Mouse (Mus musculus): Measurements from ENCODE around the gene Olfr90. TPM values are rescaled to one million over a fixed set of nuclear protein-coding genes. Genes with fewer than 3 reads are reported as not detected.

Olfr90 gene
- polyA plus RNA-seq, 1 experiment from 2014 or later = not detected

DNA sequence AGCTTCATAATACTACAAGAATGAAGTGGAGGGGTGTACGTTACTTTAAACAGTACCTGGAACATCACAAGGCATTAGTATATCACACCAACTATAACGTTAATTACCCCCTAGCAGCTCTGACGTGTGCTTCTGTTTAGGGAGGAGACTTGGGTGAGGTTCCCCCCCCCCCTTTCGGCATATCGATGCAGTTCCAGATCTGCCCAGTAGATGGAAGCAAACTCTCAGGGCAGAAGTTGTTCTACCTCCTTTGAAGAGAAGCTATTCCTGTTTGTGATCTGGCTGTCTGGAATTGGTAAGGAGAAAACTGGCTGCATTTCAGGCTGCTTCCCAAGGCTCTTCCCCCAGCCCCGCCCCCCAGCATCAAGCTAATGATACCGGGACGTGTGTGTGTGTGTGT, 5.0 kb downstream of the Olfr90 start:
- Histone ChIP-seq H3K4me1 (ENCODE audit: control insufficient read depth in 2 of 2, insufficient read depth in 2 of 2, low read length in 2 of 2) (peaks cover 0 to 4% of the 10 kb centered on the region in 2 experiments; a peak in 2 of 4 replicates), H3K27me3 (ENCODE audit: control insufficient read depth, insufficient read depth, low read length) (no peaks in the 10 kb centered on the region), H3K4me2 (ENCODE audit: low read length) (no peak overlapping the region), H3K9ac (ENCODE audit: low read length) (no peak overlapping the region), H3K36me3 (ENCODE audit: control insufficient read depth, insufficient read depth, low read length) (no peaks in the 10 kb centered on the region), H3K9me3 (ENCODE audit: control insufficient read depth, low read length) (no peaks in the 10 kb centered on the region), H3K4me3 (ENCODE audit: control insufficient read depth in 1 of 2, insufficient read depth in 1 of 2, low read depth in 1 of 2, low read length in 2 of 2) (no peak overlapping the region), H3K27ac (replicated peaks in 1 of 2; ENCODE audit: control insufficient read depth in 1 of 2, insufficient read depth in 1 of 2, low read depth in 2 of 2, low read length in 2 of 2) (no peak overlapping the region)
- WGBS = 3% methylated on average over 7 of the region's 8 CpGs
- no peak for ATAC-seq (ENCODE audit: insufficient number of reproducible peaks, insufficient read depth, low FRiP score, low read depth)

DNA sequence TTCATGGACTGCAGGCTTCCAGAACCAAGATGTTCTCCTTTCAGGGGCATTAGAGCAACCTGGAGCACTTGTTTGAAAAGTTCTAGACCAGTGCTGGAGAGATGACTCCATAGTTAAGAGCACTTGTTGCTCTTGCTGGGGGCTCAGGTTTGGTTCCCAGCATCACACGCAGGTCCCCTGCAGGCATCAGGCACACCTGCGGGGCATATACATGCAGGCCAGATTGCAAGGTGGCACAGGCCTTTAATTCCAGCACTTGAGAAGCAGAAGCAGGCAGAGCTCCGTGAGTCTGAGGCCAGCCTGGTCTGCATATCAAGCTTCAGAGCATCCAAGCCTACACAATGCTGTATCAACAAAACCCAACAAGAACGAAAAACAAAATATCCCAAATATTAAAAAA, 6.6 kb downstream of the Olfr90 start:
- H3K27me3 ChIP-seq (ENCODE audit: control insufficient read depth, insufficient read depth, low read length) = no peaks in the 10 kb centered on the region
- no peaks in the 10 kb centered on the region for H3K9me3 ChIP-seq (ENCODE audit: control insufficient read depth, low read length)
- no peak overlapping the region for H3K4me2 ChIP-seq (ENCODE audit: low read length)
- no peak overlapping the region for H3K9ac ChIP-seq (ENCODE audit: low read length)
- no peak overlapping the region for H3K27ac ChIP-seq (replicated peaks in 1 of 2; ENCODE audit: control insufficient read depth in 1 of 2, insufficient read depth in 1 of 2, low read depth in 2 of 2, low read length in 2 of 2)
- H3K4me1 ChIP-seq (ENCODE audit: control insufficient read depth in 2 of 2, insufficient read depth in 2 of 2, low read length in 2 of 2) = peaks cover 0 to 4% of the 10 kb centered on the region in 2 experiments; a peak in 2 of 4 replicates
- no peak for ATAC-seq (ENCODE audit: insufficient number of reproducible peaks, insufficient read depth, low FRiP score, low read depth)
- 87% methylated on average over 4 of the region's 4 CpGs for WGBS
- no peak overlapping the region for H3K4me3 ChIP-seq (ENCODE audit: control insufficient read depth in 1 of 2, insufficient read depth in 1 of 2, low read depth in 1 of 2, low read length in 2 of 2)
- no peaks in the 10 kb centered on the region for H3K36me3 ChIP-seq (ENCODE audit: control insufficient read depth, insufficient read depth, low read length)

DNA sequence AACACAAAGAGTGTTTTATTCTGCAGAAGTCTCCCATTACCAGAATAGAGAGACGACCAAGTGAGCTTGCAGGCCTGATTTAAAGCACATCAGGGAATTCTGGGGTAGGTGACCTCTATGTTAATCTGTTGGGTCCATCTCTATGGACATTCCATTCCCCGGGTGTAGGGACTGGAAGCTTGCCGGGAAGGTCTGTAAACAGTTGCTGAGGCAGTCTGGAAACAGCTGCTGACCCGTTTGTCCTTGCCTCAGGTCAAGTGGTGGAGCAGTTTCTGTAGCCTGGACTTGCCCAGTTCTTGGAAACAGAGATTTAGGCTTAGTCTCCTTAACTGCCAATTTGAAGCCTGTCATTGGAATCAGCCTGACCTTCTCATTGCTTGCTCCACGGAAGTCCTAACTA, 8.2 kb downstream of the Olfr90 start:
- Histone ChIP-seq H3K9me3 (ENCODE audit: control insufficient read depth, low read length) (no peaks in the 10 kb centered on the region), H3K4me2 (ENCODE audit: low read length) (no peak overlapping the region), H3K36me3 (ENCODE audit: control insufficient read depth, insufficient read depth, low read length) (peaks cover 8% of the 10 kb centered on the region), H3K27ac (replicated peaks in 1 of 2; ENCODE audit: control insufficient read depth in 1 of 2, insufficient read depth in 1 of 2, low read depth in 2 of 2, low read length in 2 of 2) (no peak overlapping the region), H3K9ac (ENCODE audit: low read length) (no peak overlapping the region), H3K27me3 (ENCODE audit: control insufficient read depth, insufficient read depth, low read length) (no peaks in the 10 kb centered on the region), H3K4me1 (ENCODE audit: control insufficient read depth in 2 of 2, insufficient read depth in 2 of 2, low read length in 2 of 2) (peaks cover 0 to 4% of the 10 kb centered on the region in 2 experiments; a peak in 2 of 4 replicates), H3K4me3 (ENCODE audit: control insufficient read depth in 1 of 2, insufficient read depth in 1 of 2, low read depth in 1 of 2, low read length in 2 of 2) (no peak overlapping the region)
- no peak for ATAC-seq (ENCODE audit: insufficient number of reproducible peaks, insufficient read depth, low FRiP score, low read depth)
- WGBS = 12% methylated on average over 5 of the region's 5 CpGs

DNA sequence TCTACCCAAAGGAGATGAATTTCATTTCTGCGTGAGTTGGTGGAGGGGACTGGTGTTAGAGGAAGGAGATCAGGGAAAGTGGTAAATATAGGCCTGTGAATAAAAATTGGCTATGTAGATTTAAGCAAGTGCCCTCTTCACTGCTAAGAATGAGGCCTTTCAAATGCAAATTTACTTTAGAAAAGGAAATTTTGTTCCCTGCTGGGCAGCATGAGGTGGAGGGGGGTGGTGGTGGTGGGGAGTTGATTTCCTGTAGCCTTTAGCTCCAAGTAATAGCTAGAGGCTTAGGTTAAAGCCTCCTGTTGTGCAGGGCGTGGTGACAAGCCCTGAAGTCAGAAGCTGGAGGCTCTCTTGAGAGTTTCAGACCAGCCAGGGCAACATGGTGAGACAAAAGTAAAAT, 9.3 kb downstream of the Olfr90 start:
- Histone ChIP-seq H3K9ac (ENCODE audit: low read length) (no peak overlapping the region), H3K4me1 (ENCODE audit: control insufficient read depth in 2 of 2, insufficient read depth in 2 of 2, low read length in 2 of 2) (peaks cover 0 to 4% of the 10 kb centered on the region in 2 experiments; a peak in 2 of 4 replicates), H3K36me3 (ENCODE audit: control insufficient read depth, insufficient read depth, low read length) (peaks cover 19% of the 10 kb centered on the region), H3K27me3 (ENCODE audit: control insufficient read depth, insufficient read depth, low read length) (no peaks in the 10 kb centered on the region), H3K4me2 (ENCODE audit: low read length) (no peak overlapping the region), H3K4me3 (ENCODE audit: control insufficient read depth in 1 of 2, insufficient read depth in 1 of 2, low read depth in 1 of 2, low read length in 2 of 2) (no peak overlapping the region), H3K27ac (replicated peaks in 1 of 2; ENCODE audit: control insufficient read depth in 1 of 2, insufficient read depth in 1 of 2, low read depth in 2 of 2, low read length in 2 of 2) (no peak overlapping the region), H3K9me3 (ENCODE audit: control insufficient read depth, low read length) (no peaks in the 10 kb centered on the region)
- ATAC-seq (ENCODE audit: insufficient number of reproducible peaks, insufficient read depth, low FRiP score, low read depth) = no peak
- 53% methylated on average over 2 of the region's 2 CpGs for WGBS

DNA sequence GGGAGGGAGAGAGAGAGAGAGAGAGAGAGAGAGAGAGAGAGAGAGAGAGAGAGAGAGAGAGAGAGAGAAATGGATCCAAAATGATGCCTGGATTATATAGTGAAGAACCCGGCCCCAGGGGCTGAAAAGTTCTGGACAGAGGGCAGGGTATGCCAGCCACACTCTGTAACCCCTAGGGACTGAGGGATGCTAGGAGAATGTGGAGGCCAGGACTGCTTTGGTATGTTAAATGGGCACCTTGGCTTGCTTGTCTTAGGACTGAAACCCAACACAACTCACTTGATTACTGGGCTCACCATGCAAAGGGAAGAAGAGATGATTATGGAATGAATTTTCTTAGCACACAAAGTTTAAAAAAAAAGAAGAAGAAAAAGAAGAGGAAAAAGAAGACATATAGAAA, 10.1 kb downstream of the Olfr90 start:
- Histone ChIP-seq H3K4me2 (ENCODE audit: low read length) (no peak overlapping the region), H3K9me3 (ENCODE audit: control insufficient read depth, low read length) (no peaks in the 10 kb centered on the region), H3K4me1 (ENCODE audit: control insufficient read depth in 2 of 2, insufficient read depth in 2 of 2, low read length in 2 of 2) (peaks cover 0 to 4% of the 10 kb centered on the region in 2 experiments; a peak in 2 of 4 replicates), H3K4me3 (ENCODE audit: control insufficient read depth in 1 of 2, insufficient read depth in 1 of 2, low read depth in 1 of 2, low read length in 2 of 2) (no peak overlapping the region), H3K9ac (ENCODE audit: low read length) (no peak overlapping the region), H3K27ac (replicated peaks in 1 of 2; ENCODE audit: control insufficient read depth in 1 of 2, insufficient read depth in 1 of 2, low read depth in 2 of 2, low read length in 2 of 2) (no peak overlapping the region), H3K36me3 (ENCODE audit: control insufficient read depth, insufficient read depth, low read length) (peaks cover 26% of the 10 kb centered on the region), H3K27me3 (ENCODE audit: control insufficient read depth, insufficient read depth, low read length) (no peaks in the 10 kb centered on the region)
- 60% methylated on average over 1 of the region's 1 CpGs for WGBS
- ATAC-seq (ENCODE audit: insufficient number of reproducible peaks, insufficient read depth, low FRiP score, low read depth) = no peak

DNA sequence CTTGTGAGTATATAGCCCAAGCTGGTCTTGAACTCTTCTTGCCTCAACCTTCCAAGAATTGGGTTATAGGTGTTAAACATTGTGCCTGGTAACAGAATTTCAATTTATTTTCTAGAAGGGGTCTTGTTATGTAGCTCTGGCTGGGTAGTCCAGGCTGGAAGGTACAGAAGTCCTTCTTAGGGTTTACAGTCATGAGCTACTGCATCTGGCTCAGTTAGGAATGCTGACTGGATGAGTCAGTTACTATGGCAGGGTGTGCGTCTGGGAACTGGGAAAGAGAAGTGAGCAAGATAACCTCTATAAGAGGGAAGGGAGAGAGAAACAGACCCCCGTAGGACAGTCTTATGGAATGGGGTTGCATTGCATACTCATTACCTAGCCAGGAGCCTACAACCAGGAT, 12.5 kb downstream of the Olfr90 start:
- H3K27ac ChIP-seq (replicated peaks in 1 of 2; ENCODE audit: control insufficient read depth in 1 of 2, insufficient read depth in 1 of 2, low read depth in 2 of 2, low read length in 2 of 2) = no peak overlapping the region
- H3K4me1 ChIP-seq (ENCODE audit: control insufficient read depth in 2 of 2, insufficient read depth in 2 of 2, low read length in 2 of 2) = peaks cover 0 to 4% of the 10 kb centered on the region in 2 experiments; a peak in 1 of 4 replicates
- H3K27me3 ChIP-seq (ENCODE audit: control insufficient read depth, insufficient read depth, low read length) = no peaks in the 10 kb centered on the region
- H3K4me2 ChIP-seq (ENCODE audit: low read length) = no peak overlapping the region
- no peak for ATAC-seq (ENCODE audit: insufficient number of reproducible peaks, insufficient read depth, low FRiP score, low read depth)
- H3K9me3 ChIP-seq (ENCODE audit: control insufficient read depth, low read length) = no peaks in the 10 kb centered on the region
- 52% methylated on average over 2 of the region's 2 CpGs for WGBS
- no peak overlapping the region for H3K9ac ChIP-seq (ENCODE audit: low read length)
- no peak overlapping the region for H3K4me3 ChIP-seq (ENCODE audit: control insufficient read depth in 1 of 2, insufficient read depth in 1 of 2, low read depth in 1 of 2, low read length in 2 of 2)
- H3K36me3 ChIP-seq (ENCODE audit: control insufficient read depth, insufficient read depth, low read length) = peaks cover 49% of the 10 kb centered on the region

DNA sequence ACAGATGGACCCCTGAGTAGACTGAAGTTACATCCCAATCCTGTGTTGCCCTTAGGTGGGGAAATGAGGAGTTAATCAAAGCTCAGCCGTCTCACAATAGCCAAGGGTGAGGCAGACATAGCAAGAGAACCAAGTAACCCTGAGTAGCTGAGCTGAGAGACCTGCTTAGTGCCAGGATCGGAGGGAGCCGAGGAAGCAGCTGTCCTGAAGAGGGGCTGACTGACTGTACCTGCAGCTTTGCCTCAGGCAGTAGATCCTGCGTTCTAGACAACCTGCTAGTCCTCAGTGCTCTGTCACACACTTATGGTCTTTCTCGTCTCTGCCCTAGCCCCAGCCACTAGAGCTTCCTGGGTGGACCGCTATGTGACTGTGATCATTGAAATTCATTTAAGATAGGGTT, 13.1 kb downstream of the Olfr90 start:
- ATAC-seq (ENCODE audit: insufficient number of reproducible peaks, insufficient read depth, low FRiP score, low read depth) = no peak
- 84% methylated on average over 6 of the region's 6 CpGs for WGBS

DNA sequence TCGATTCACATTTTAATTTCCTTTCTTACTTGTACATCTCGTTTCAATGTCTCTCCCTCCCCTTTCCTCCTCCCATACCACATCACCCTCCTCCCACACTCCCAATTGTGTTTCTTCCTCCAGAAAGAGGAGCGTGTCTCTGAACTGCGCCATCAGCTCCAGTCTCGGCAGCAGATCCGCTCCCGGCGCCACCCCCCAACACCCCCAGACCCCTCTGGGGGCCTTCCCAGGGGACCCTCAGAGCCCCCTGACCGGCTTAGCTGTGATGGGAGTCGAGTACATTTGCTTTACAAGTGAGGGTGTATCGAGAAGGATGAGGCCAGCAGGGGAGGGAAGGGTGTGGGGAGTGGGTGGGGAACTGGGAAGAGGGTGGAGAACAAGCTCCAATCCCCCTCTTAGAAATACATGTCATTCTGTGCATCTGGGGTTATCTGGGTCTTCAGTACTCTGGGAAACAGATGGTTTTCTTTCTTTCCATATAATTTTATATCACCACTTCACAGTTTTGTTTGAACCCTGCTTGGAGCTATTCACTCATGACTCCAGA, 15.5 kb downstream of the Olfr90 start:
- no peak for ATAC-seq (ENCODE audit: insufficient number of reproducible peaks, insufficient read depth, low FRiP score, low read depth)
- H3K4me2 ChIP-seq (ENCODE audit: low read length) = no peak overlapping the region
- H3K4me1 ChIP-seq (ENCODE audit: control insufficient read depth in 2 of 2, insufficient read depth in 2 of 2, low read length in 2 of 2) = no peaks in the 10 kb centered on the region
- no peaks in the 10 kb centered on the region for H3K9me3 ChIP-seq (ENCODE audit: control insufficient read depth, low read length)
- 67% methylated on average over 11 of the region's 11 CpGs for WGBS
- no peak overlapping the region for H3K27ac ChIP-seq (replicated peaks in 1 of 2; ENCODE audit: control insufficient read depth in 1 of 2, insufficient read depth in 1 of 2, low read depth in 2 of 2, low read length in 2 of 2)
- H3K27me3 ChIP-seq (ENCODE audit: control insufficient read depth, insufficient read depth, low read length) = no peaks in the 10 kb centered on the region
- no peak overlapping the region for H3K4me3 ChIP-seq (ENCODE audit: control insufficient read depth in 1 of 2, insufficient read depth in 1 of 2, low read depth in 1 of 2, low read length in 2 of 2)
- H3K36me3 ChIP-seq (ENCODE audit: control insufficient read depth, insufficient read depth, low read length) = peaks cover 76% of the 10 kb centered on the region
- H3K9ac ChIP-seq (ENCODE audit: low read length) = no peak overlapping the region

More for the DNA sequence above, 13.1 kb downstream of the Olfr90 start:
- no peak overlapping the region for H3K9ac ChIP-seq (ENCODE audit: low read length)
- no peak overlapping the region for H3K4me2 ChIP-seq (ENCODE audit: low read length)
- H3K4me1 ChIP-seq (ENCODE audit: control insufficient read depth in 2 of 2, insufficient read depth in 2 of 2, low read length in 2 of 2) = peaks cover 0 to 2% of the 10 kb centered on the region in 2 experiments; a peak in 1 of 4 replicates
- H3K27me3 ChIP-seq (ENCODE audit: control insufficient read depth, insufficient read depth, low read length) = no peaks in the 10 kb centered on the region
- peaks cover 55% of the 10 kb centered on the region for H3K36me3 ChIP-seq (ENCODE audit: control insufficient read depth, insufficient read depth, low read length)
- no peak overlapping the region for H3K27ac ChIP-seq (replicated peaks in 1 of 2; ENCODE audit: control insufficient read depth in 1 of 2, insufficient read depth in 1 of 2, low read depth in 2 of 2, low read length in 2 of 2)
- no peak overlapping the region for H3K4me3 ChIP-seq (ENCODE audit: control insufficient read depth in 1 of 2, insufficient read depth in 1 of 2, low read depth in 1 of 2, low read length in 2 of 2)
- no peaks in the 10 kb centered on the region for H3K9me3 ChIP-seq (ENCODE audit: control insufficient read depth, low read length)
